Mouse (Mus musculus) ES-E14 (cell line): ENCODE measurements around the gene Trim3. TPM values are rescaled to one million over a fixed set of nuclear protein-coding genes. Genes with fewer than 3 reads are reported as not detected.

ENCODE experiments used
- DNase-seq: peaks from one replicate; pipeline ENCODE4 v3.0.0-alpha.2; 2013; ENCODE audit warnings: low read depth, low spot score
- H3K27ac ChIP-seq: 2 replicates; pipeline ENCODE4 v1.5.1; 2012; ENCODE audit warnings: low read depth, mild to moderate bottlenecking, low read length, moderate library complexity, mixed read lengths; ENCODE audit not compliant: poor library complexity, insufficient read depth, severe bottlenecking
- H3K36me3 ChIP-seq: 2 replicates; pipeline ENCODE4 v1.6.1; 2012; ENCODE audit warnings: mild to moderate bottlenecking, low read length, moderate library complexity, mixed read lengths; ENCODE audit not compliant: control insufficient read depth, poor library complexity, insufficient read depth, severe bottlenecking
- H3K4me1 ChIP-seq, 2 experiments: fragments of 150-350 bp in 1 of 2; sonication (generic) in 1 of 2; 2 replicates each; pipeline ENCODE4 v1.6.1; 2012; ENCODE audit warnings: low read length in 2 of 2, mild to moderate bottlenecking in 1 of 2, mixed read lengths in 1 of 2; ENCODE audit not compliant: control insufficient read depth in 2 of 2, insufficient read depth in 2 of 2, poor library complexity in 1 of 2
- H3K4me3 ChIP-seq, 2 experiments: fragments of 150-350 bp in 1 of 2; sonication (generic) in 1 of 2; 2 replicates each; pipeline ENCODE4 v1.5.1; 2012; ENCODE audit warnings: low read length in 2 of 2, low read depth in 1 of 2, mild to moderate bottlenecking in 1 of 2, mixed read lengths in 1 of 2; ENCODE audit not compliant: insufficient read depth in 1 of 2, poor library complexity in 1 of 2, severe bottlenecking in 1 of 2
- H3K9ac ChIP-seq: 2 replicates; pipeline ENCODE4 v1.6.1; 2012; ENCODE audit warnings: low read depth, mild to moderate bottlenecking, low read length, mixed read lengths; ENCODE audit not compliant: poor library complexity, insufficient read depth, severe bottlenecking
- H3K9me3 ChIP-seq: fragments of 150-350 bp; sonication (generic); 2 replicates; pipeline ENCODE4 v1.6.1; 2012; ENCODE audit warnings: low read depth, mild to moderate bottlenecking, low read length; ENCODE audit not compliant: control insufficient read depth, insufficient read depth
- CHD2 ChIP-seq: IDR thresholded peaks from 2 replicates; pipeline ENCODE4 v1.6.1; 2014; ENCODE audit warnings: mild to moderate bottlenecking, low read depth, low read length, inconsistent platforms
- HCFC1 ChIP-seq: IDR thresholded peaks from 2 replicates; pipeline ENCODE4 v1.6.1; 2012; ENCODE audit warnings: low read length, inconsistent platforms, borderline replicate concordance; ENCODE audit not compliant: insufficient read depth
- MAFK ChIP-seq: IDR thresholded peaks from 2 replicates; pipeline ENCODE4 v1.6.1; 2014; ENCODE audit warnings: mild to moderate bottlenecking, low read depth, low read length, inconsistent platforms; ENCODE audit not compliant: insufficient read depth
- ZC3H11A ChIP-seq: IDR thresholded peaks from 2 replicates; pipeline ENCODE4 v1.6.1; 2012; ENCODE audit warnings: low read depth, mild to moderate bottlenecking, inconsistent platforms, low read length, borderline replicate concordance
- ZNF384 ChIP-seq: IDR thresholded peaks from 2 replicates; pipeline ENCODE4 v1.6.1; 2012; ENCODE audit warnings: low read depth, low read length, inconsistent platforms
- in situ Hi-C, 2 experiments: fragments of 600-800 bp; cut with MboI; formaldehyde crosslinking; loops; one replicate each; pipeline ENCODE4 v1.15.1; 2025; ENCODE audit warnings: low sequenced_read_pairs in 2 of 2, inconsistent platforms in 1 of 2; ENCODE audit not compliant: unreplicated experiment in 2 of 2
- total RNA-seq: library from RNA; depleted of rRNA; stranded (reverse); fragments of 300-350 nt; gene quantifications from 2 replicates; pipeline ENCODE4 v1.2.3, GENCODE M21; 2012

The Trim3 gene
- total RNA-seq, 1 experiment = 28.5 TPM

- in situ Hi-C loops = no loop called here
- Histone ChIP-seq H3K9me3 (no peaks in the 10 kb centered on the region), H3K36me3 (peaks cover 2% of the 10 kb centered on the region; the same call in 1 of the 2 replicates), H3K4me3 (no peak overlapping the region), H3K27ac (no peak overlapping the region), H3K9ac (no peak overlapping the region), H3K4me1 (peaks cover 0 to 7% of the 10 kb centered on the region in 2 experiments; a peak in 1 of 4 replicates)
- no peak for DNase-seq
- TF ChIP-seq MAFK (no peak), ZC3H11A (no peak), ZNF384 (no peak), CHD2 (no peak), HCFC1 (no peak)
Measured at GRCm38 (mm10) chr7:105569512-105570496, 63.6 kb downstream of the Trim3 start.

GRCm38 (mm10) chr7:105568988-105569471 is 64.3 kb downstream of the Trim3 start:
- peaks cover 0 to 7% of the 10 kb centered on the region in 2 experiments; a peak in 1 of 4 replicates for H3K4me1 ChIP-seq
- H3K4me3 ChIP-seq = no peak overlapping the region
- H3K27ac ChIP-seq = no peak overlapping the region
- peaks cover 2% of the 10 kb centered on the region; the same call in 1 of the 2 replicates for H3K36me3 ChIP-seq
- H3K9ac ChIP-seq = no peak overlapping the region
- TF ChIP-seq MAFK (no peak), ZNF384 (no peak), ZC3H11A (no peak), HCFC1 (no peak), CHD2 (no peak)
- no peaks in the 10 kb centered on the region for H3K9me3 ChIP-seq
- no peak for DNase-seq
- in situ Hi-C loops = no loop called here

DNA sequence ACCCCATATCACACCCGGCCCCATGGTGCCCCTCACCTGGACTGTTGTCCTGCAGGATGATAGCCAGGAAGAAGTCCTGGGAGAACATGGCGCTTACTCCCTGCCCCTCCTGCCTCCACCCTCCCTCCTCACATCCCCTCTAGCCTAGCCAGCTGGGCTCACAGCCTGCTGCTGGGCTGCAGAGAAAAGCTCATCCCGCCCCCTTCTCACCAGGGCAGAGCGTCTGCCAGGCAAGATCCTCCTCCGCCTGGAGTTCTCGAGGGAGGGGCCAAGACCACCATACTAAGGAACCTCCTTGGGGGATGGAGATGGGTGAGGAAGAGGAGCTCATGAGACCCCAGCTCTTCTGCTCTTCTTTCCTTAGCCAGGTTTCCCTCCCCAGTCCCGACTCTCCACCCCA is 64.8 kb downstream of the Trim3 start:
- TF ChIP-seq MAFK = no peak
- TF ChIP-seq HCFC1 = no peak
- TF ChIP-seq CHD2 = no peak
- no peak for TF ChIP-seq ZC3H11A
- TF ChIP-seq ZNF384 = no peak
- peaks cover 2% of the 10 kb centered on the region; the same call in 1 of the 2 replicates for H3K36me3 ChIP-seq
- H3K4me1 ChIP-seq = peaks cover 0 to 7% of the 10 kb centered on the region in 2 experiments; a peak in 1 of 4 replicates
- H3K27ac ChIP-seq = no peak overlapping the region
- no peak overlapping the region for H3K4me3 ChIP-seq
- no peaks in the 10 kb centered on the region for H3K9me3 ChIP-seq
- H3K9ac ChIP-seq = no peak overlapping the region
- in situ Hi-C loops = no loop called here
- DNase-seq = no peak

DNA sequence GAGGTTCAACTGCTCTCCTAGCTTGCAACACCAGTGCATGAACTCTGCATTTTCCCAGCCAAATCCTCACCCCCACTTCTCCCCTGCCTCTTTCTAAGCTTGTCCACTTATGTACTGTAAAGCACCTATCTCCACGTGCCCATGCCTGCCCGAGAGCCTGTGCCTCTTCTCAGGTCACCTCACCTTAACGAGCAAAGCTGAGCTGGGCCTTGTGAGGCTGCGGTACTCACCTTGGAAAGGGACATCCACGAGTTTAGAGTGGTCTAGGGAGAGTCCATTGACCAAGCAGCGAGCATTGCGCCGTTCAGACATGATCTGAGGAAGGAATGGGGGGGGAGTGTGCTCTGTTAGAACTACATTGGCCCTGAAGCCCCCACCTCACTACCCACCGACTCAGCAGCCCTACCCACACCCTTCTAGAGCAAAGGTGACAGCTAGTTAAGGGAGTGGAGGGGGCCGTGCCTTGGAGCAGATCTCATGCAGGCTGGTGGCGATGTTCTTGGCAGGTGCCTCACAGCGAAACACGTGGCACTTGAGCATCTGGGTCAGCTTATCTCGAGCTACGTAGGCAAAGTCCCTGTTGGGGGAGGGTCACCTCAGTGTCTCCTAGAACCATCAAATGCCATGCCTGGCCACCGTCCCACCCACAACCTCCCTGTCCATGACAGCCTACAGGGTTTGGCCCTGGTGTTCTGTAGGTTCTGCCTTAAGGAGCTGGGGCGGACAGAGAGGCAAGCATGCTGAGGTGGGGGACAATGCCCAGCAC is 68.1 kb downstream of the Trim3 start:
- Histone ChIP-seq H3K9ac (no peak overlapping the region), H3K4me3 (no peak overlapping the region), H3K36me3 (no peaks in the 10 kb centered on the region), H3K4me1 (peaks cover 0 to 7% of the 10 kb centered on the region in 2 experiments; a peak in 1 of 4 replicates), H3K27ac (no peak overlapping the region), H3K9me3 (no peaks in the 10 kb centered on the region)
- DNase-seq = no peak
- in situ Hi-C loops = no loop called here
- TF ChIP-seq HCFC1 (no peak), ZC3H11A (no peak), CHD2 (no peak), MAFK (no peak), ZNF384 (no peak)
